Mouse (Mus musculus) ovary, adult 2 months (tissue): ENCODE measurements around the gene Maip1. TPM values are rescaled to one million over a fixed set of nuclear protein-coding genes. Genes with fewer than 3 reads are reported as not detected.

Source experiments
- polyA plus RNA-seq: library from polyadenylated mRNA; depleted of rRNA; stranded (reverse); fragments of >200 nt; gene quantifications from 2 replicates; pipeline ENCODE4 v1.2.3, GENCODE M21; 2012; rRNA removed

Gene Maip1
- 5.0 and 7.1 TPM in 2 replicates for polyA plus RNA-seq

DNA sequence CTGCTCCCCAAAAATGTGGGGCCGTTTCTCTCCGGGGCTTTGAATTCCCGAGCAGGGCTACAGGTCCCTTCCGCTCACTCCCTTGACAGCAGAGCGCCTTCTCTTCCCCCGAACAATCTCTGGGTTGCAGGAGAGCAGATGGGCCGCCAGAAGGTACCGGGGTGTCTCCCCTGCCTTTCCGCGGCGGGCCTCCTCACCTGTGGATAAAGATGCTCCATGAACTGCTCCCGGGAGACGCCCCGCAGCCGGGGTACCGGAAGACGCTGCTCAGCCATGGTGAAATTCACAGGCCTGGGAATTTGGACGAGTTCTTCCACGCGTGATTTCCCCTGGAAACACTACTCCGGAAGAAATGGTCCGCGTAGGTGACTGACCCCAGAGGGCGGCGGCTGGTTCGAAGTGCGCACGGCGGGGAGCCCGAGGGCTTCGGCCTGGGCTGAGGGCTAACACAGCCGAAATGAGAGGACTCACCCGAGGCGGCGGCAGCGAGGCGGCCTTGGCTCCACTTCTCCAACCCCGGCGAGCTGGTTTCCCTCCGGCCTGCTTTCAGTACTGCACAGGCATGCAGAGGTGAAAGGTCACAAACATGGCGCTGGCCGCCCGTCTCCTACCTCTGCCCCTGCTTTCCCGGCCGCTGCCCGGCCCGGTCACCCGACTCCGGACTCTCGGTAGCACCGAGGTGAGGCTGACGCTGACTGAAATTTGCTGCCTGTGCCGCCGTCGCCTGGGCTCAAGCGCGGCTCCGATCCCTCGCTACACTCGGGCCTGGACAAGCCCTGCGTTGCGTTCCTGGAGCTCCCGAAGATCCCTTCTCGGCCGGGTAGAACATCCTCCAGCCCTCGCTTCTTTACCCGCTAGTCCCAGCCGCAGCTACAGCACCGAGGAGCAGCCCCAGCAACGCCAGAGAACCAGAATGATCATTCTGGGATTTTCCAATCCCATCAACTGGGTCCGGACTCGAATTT, at the start of gene Maip1, which contains the start of gene Tyw5:
Gene Maip1 (plus strand): TSS at position 142 of the 965 bp plus-strand sequence.
Gene Tyw5 (minus strand): TSS at position 915 of the 965 bp plus-strand sequence.

DNA sequence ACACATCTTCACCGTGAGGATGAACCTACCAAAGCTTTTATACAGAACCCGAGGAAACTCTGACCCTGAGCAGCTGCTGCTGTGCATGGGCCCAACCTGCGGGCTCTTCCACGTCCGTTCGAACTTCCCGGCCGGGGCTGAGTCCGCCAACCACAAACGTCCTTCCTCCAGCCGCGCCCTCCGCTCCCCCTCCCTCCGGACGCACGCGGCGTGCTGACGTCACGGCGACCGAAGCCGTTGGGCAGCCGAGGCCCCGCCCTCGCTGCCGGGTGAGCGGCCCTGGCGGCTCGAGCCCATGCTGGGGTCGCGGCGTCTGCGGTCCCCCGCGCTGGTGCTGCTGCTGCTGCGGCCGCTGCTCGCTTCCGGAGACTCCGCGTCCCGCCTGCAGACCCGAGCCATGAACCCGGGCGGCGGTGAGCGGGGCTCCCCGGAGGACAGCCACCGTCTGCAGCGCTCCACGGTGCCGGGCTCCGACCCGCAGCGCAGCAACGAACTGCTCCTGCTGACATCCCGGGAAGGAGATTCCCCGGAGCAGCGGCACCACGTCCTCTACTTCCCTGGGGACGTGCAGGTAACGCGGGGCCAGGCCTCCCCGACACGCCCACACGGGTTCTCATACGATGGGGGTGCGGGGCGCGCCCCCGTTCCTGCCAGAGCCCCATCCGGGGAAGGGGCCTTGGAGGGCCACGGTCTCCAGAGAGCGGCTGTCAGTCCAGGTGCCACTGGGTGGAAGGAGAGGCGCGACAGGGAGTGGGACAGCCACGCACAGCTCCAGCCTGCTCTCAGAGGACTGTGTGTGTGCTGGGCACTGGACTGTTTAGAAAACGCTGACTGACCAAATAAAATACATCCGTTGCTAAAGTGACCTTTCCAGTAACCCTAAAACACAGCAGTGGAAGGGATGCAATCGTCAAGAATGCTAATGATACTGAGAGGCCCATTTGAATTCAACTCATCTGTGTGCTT, 28.5 kb upstream of the Maip1 start, which contains the start of gene 1700066M21Rik:
Gene 1700066M21Rik (plus strand): TSS at position 245 of the 966 bp plus-strand sequence.

Other genes starting within 250 kb of the Maip1 start
- gene 1700066M21Rik, start 28.7 kb upstream of the Maip1 start, polyA plus RNA-seq = 33.4 and 64.5 TPM in 2 replicates
- 3.7 and 3.8 TPM in 2 replicates for gene Tyw5, start 773 bp downstream of the Maip1 start, polyA plus RNA-seq